Mouse (Mus musculus) MEL (cell line): ENCODE data around the gene Hspa1b.
"Not testable (repeated sequence)": the region's sequence is repeated elsewhere in the genome, so short reads cannot be mapped to it uniquely, and the experiment has no call there.

ENCODE experiments used
- CTCF ChIP-seq, 3 experiments: IDR thresholded peaks in 2 of 3; conservative IDR thresholded peaks in 1 of 3; 2 replicates each; pipeline ENCODE4 v1.5.1; 2011 to 2012; ENCODE audit warnings: low read length in 3 of 3, low read depth in 2 of 3, mild to moderate bottlenecking in 2 of 3, improper control_type of control experiment in 1 of 3, inconsistent platforms in 1 of 3, mixed read lengths in 1 of 3, moderate library complexity in 1 of 3; ENCODE audit not compliant: control insufficient read depth in 1 of 3, insufficient read depth in 1 of 3, poor library complexity in 1 of 3, severe bottlenecking in 1 of 3
- HCFC1 ChIP-seq: IDR thresholded peaks from 2 replicates; pipeline ENCODE4 v1.6.1; 2012; ENCODE audit warnings: low read depth, mild to moderate bottlenecking, inconsistent platforms, low read length, improper control_type of control experiment, moderate library complexity

DNA sequence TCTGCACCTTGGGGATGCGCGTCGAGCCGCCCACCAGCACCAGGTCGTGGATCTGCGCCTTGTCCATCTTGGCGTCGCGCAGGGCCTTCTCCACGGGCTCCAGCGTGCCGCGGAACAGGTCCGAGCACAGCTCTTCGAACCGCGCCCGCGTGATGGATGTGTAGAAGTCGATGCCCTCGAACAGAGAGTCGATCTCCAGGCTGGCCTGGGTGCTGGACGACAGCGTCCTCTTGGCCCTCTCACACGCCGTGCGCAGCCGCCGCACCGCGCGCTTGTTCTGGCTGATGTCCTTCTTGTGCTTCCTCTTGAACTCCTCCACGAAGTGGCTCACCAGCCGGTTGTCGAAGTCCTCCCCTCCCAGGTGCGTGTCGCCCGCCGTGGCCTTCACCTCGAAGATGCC, 1.1 kb downstream of the Hspa1b start:
- not testable (repeated sequence) for TF ChIP-seq CTCF (IDR thresholded peaks at IDR 0.05 in 2 of 3, conservative IDR thresholded peaks at IDR 0.05 in 1 of 3; ENCODE audit: control insufficient read depth in 1 of 3, insufficient read depth in 1 of 3, low read depth in 2 of 3, low read length in 3 of 3, poor library complexity in 1 of 3, severe bottlenecking in 1 of 3); HCFC1
